Mouse (Mus musculus) liver, postnatal 0 days (tissue): ENCODE measurements around the gene Lims1.

Source experiments
- CTCF ChIP-seq: sonication (generic); IDR thresholded peaks from 2 replicates; pipeline ENCODE4 v1.5.1; 2016; ENCODE audit warnings: antibody characterized with exemption, low read depth
- EP300 ChIP-seq: IDR thresholded peaks from 2 replicates; pipeline ENCODE4 v1.6.1; 2016; ENCODE audit warnings: antibody characterized with exemption, low read depth, mild to moderate bottlenecking

DNA sequence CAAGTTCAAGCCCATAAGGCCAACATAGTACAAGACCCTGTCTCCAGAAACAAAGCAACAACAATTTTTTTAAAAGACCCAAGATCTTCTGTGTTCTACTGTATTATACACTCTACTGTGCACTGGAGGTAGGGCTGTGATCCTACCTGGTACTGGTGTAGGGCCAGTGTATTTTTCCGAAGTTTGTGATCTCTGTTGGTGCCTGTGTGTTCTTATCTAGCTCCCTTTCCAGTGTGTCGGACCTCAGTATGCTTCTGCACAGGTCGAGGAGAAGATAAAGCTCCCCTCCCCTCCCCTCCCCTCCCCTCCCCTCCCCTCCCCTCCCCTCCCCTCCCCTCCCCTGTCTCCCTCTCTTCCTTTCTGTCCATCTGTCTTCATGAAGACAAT is 46.4 kb downstream of the Lims1 start:
- TF ChIP-seq CTCF, result no peak
- no peak for TF ChIP-seq EP300
